Mouse (Mus musculus) mouse embryonic stem cell (cell line): Measurements from ENCODE around the gene Ctnnbl1.

Source experiments
- in situ Hi-C, 2 experiments: fragments of 300-500 bp; cut with MboI; formaldehyde crosslinking; loops; 1 replicate in 1 of 2; 3 replicates in 1 of 2; pipeline ENCODE4 v1.14.3; 2019 to 2020; ENCODE audit warnings: low sequenced_read_pairs in 2 of 2, low pct_unique_long_range_greater_than_20kb in 1 of 2, mixed read lengths in 1 of 2; ENCODE audit not compliant: unreplicated experiment in 1 of 2

Ctnnbl1 gene

DNA sequence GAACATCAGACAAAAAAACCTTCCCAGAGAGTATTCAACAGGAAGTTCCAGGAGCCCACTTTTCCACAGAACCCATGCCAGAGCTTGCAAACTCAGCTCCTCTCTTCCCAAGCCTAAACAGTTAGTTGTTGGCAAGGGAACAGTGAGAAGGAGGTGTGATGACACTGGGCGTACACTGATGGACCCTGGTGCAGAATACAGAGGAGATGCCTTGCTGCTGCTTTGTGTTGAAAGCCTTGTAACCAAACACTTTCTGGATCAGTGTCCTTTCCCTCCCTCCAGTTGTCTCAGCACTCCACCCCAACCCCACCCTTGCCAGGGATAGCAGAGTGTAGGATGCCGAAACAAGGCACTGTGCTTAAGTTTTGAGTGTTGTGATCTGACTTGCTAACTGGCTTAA is 107.5 kb downstream of the Ctnnbl1 start:
- in situ Hi-C loops, result no loop called here

DNA sequence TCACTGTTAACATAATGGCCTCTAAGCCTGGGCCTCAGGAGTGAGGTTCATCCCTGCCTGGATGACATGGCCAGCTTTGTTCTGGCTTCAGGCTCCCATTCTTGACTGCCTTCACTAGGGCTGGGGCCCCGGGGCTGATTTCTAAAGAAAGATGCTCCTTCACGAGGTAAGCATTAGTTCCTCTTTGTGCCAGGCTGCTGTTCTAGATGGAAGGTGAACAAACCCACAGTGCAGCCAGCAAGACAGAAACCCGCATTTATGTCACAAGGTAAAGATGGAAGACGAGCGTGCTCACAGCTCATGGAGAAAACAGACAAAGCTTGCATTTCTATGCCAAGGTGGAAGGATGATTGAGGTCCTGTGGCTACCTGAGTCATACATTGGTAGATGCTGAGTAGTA is 108.6 kb downstream of the Ctnnbl1 start:
- in situ Hi-C loops, result no loop called here

GRCm38 (mm10) chr2:157853135-157853534 is 115.9 kb downstream of the Ctnnbl1 start:
- in situ Hi-C loops, result no loop called here

DNA sequence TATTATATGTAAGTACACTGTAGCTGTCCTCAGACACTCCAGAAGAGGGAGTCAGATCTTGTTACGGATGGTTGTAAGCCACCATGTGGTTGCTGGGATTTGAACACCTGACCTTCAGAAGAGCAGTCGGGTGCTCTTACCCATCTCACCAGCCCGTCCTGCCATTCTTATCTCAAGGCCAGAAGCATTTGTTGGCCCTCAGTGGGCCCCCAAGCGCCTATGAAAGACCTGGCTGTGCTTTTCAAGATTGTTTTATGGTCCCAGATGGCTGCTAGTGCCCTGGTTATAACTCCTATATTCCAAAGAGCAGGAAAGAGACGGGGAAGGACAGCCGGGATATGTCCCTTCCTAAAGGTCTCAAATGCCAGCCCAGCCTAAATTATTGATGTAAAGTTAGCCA is 118.6 kb downstream of the Ctnnbl1 start:
- in situ Hi-C loops, result no loop called here

- in situ Hi-C loops, result no loop called here
Measured at GRCm38 (mm10) chr2:157857496-157857895, 120.3 kb downstream of the Ctnnbl1 start.

GRCm38 (mm10) chr2:157858317-157858716 is 121.1 kb downstream of the Ctnnbl1 start:
- in situ Hi-C loops, result no loop called here

- in situ Hi-C loops, result no loop called here
Measured at GRCm38 (mm10) chr2:157859046-157859701, 122.0 kb downstream of the Ctnnbl1 start.

GRCm38 (mm10) chr2:157861273-157861944 is 124.2 kb downstream of the Ctnnbl1 start:
- in situ Hi-C loops, result no loop called here

GRCm38 (mm10) chr2:157862306-157862705 is 125.1 kb downstream of the Ctnnbl1 start:
- in situ Hi-C loops, result no loop called here

DNA sequence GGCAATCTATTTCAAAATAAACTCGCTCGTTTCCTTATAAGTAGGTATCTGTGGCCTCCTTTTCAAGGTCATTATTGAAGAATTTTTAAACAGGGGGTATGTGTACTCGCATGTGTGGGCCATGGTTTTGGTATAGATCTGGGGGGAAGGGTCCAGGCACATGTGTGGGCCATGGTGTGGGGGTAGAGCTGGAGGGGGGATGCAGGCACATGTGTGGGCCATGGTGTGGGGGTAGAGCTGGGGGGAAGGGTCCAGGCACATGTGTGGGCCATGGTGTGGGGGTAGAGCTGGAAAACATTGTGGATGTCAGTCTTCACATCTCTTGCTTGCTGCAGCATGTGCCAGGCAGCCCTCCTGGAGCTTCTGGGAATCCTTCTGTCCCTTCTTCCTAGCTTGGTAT is 129.9 kb downstream of the Ctnnbl1 start:
- in situ Hi-C loops, result no loop called here

GRCm38 (mm10) chr2:157870247-157870646 is 133.0 kb downstream of the Ctnnbl1 start:
- in situ Hi-C loops, result no loop called here

- in situ Hi-C loops, result no loop called here
Measured at GRCm38 (mm10) chr2:157873223-157873622, 136.0 kb downstream of the Ctnnbl1 start.

GRCm38 (mm10) chr2:157873691-157874090 is 136.5 kb downstream of the Ctnnbl1 start:
- in situ Hi-C loops, result no loop called here

GRCm38 (mm10) chr2:157875111-157875510 is 137.9 kb downstream of the Ctnnbl1 start:
- in situ Hi-C loops, result no loop called here

GRCm38 (mm10) chr2:157877394-157877793 is 140.2 kb downstream of the Ctnnbl1 start:
- in situ Hi-C loops, result no loop called here

DNA sequence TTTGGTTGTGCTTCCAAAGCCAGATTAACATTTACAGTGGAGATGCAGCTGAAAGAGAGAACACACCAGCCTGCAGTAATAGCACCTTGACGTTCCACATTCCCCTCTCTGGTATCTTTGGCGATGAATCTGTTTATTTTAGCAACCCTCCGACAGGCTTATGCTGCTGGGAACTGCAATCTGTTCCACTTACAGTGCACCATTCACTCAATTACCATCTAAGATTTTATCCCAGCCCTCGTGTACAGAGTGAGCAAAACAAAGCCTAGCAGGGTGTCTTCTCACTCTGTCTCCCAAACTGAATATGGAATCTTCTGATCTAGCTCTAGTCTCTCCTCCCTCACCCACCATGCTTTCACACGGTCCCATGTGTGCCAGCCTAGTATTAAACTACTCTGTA is 140.8 kb downstream of the Ctnnbl1 start:
- in situ Hi-C loops, result no loop called here

- in situ Hi-C loops, result no loop called here
Measured at GRCm38 (mm10) chr2:157881939-157882338, 144.7 kb downstream of the Ctnnbl1 start.

DNA sequence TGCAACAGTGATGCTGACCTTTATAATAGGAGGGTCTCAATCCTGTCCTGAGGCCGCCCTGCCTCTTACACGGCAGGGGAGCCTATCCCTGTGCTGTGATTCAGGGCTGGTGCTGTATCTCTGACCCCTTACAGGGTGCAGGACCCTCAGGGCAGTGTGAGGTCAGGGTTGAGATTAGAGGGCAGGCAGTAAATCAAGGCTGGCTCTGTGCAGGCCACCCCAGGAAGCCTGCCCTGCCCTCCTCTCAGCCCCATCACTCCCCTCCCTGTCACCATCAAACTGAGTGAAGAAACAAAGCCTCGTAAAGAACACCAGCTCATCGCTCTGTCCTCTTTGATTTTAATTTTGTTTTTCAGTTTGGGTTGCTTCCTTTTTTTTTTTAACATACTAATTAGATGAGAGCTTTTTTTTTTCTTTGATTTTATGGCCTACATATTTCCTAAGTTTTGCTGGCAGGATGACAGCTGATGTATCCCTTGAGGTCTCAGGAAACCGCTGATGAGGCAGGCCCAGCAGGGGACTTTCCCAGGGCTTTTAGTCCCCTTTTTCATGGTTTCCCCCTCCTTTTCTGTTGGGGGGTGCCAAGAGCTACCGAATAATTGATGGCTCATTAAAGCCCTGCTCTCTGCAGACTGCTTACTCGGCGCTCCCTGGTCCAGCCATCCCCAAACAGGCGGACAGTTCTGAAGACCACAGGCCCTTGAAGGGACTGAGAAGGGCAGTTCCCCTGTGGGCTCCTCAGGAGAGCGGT is 150.2 kb downstream of the Ctnnbl1 start:
- in situ Hi-C loops, result no loop called here

GRCm38 (mm10) chr2:157891166-157891565 is 154.0 kb downstream of the Ctnnbl1 start:
- in situ Hi-C loops, result no loop called here

DNA sequence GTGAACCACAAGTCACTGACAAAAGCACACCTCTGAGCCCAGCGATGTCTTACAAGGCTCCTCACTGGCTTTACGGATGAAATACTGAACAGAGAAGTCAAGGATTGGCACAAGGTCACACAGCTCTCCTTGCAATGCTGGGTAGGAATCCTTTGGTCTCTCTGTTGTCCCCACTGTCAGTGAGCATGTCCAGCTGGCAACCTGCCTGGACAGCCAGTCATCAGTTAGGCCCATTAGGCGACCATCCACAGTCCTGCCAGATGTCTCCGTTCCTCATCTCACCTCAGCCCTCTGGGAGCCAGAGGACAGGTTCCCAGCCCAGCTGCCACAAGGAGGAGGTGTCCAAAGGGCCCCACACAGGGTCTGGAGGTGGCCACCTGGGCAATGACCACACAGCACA is 159.9 kb downstream of the Ctnnbl1 start:
- in situ Hi-C loops, result no loop called here
